Mouse (Mus musculus) lung, postnatal 0 days (tissue): ENCODE measurements around the gene Agl. TPM values are rescaled to one million over a fixed set of nuclear protein-coding genes. Genes with fewer than 3 reads are reported as not detected.

Source experiments
- ATAC-seq: fragments of 200-750 bp; cut with Nextera tagmentation; 2 replicates; pipeline ENCODE4 v1.8.0; 2017; ENCODE audit warnings: moderate library complexity
- DNase-seq: peaks from one replicate; pipeline ENCODE4 v3.0.0-alpha.2; 2016; ENCODE audit warnings: low spot score
- H3K27ac ChIP-seq: fragments of 300-500 bp; sonication (generic); 2 replicates; pipeline ENCODE4 v1.5.1; 2014; ENCODE audit warnings: antibody characterized with exemption, mild to moderate bottlenecking, low read length, mixed read lengths
- H3K27me3 ChIP-seq: fragments of 300-500 bp; sonication (generic); replicated peaks from 2 replicates; pipeline ENCODE4 v1.6.1; 2014; ENCODE audit warnings: low read length, mixed read lengths; ENCODE audit not compliant: insufficient read depth
- H3K36me3 ChIP-seq: fragments of 300-500 bp; sonication (generic); 2 replicates; pipeline ENCODE4 v1.6.1; 2014; ENCODE audit warnings: low read length, mixed read lengths; ENCODE audit not compliant: insufficient read depth
- H3K4me1 ChIP-seq: fragments of 300-500 bp; sonication (generic); 2 replicates; pipeline ENCODE4 v1.6.1; 2014; ENCODE audit warnings: antibody characterized with exemption, low read depth, low read length, mixed read lengths; ENCODE audit not compliant: insufficient read depth
- H3K4me2 ChIP-seq: fragments of 300-500 bp; sonication (generic); replicated peaks from 2 replicates; pipeline ENCODE4 v1.6.1; 2014; ENCODE audit warnings: low read depth, mild to moderate bottlenecking, low read length, moderate library complexity, mixed read lengths
- H3K4me3 ChIP-seq: fragments of 300-500 bp; sonication (generic); 2 replicates; pipeline ENCODE4 v1.5.1; 2014; ENCODE audit warnings: low read depth, low read length
- H3K9ac ChIP-seq: fragments of 300-500 bp; sonication (generic); replicated peaks from 2 replicates; pipeline ENCODE4 v1.6.1; 2014; ENCODE audit warnings: low read depth, mild to moderate bottlenecking
- H3K9me3 ChIP-seq: fragments of 300-500 bp; sonication (generic); 2 replicates; pipeline ENCODE4 v1.6.1; 2016; ENCODE audit warnings: low read length, mixed read lengths
- CTCF ChIP-seq: IDR thresholded peaks from 2 replicates; pipeline ENCODE4 v1.5.1; 2016; ENCODE audit warnings: antibody characterized with exemption, mild to moderate bottlenecking
- EP300 ChIP-seq: IDR thresholded peaks from 2 replicates; pipeline ENCODE4 v1.6.1; 2016; ENCODE audit warnings: antibody characterized with exemption, mild to moderate bottlenecking, control low read depth
- WGBS: fragments of 180-500 bp; shearing (Covaris S2); extraction: QIAGEN DNeasy Blood & Tissue Kit; methylation state at CpG from one replicate; pipeline ENCODE4 v1.1.7; 2014; 5-methylcytosine and 5-hydroxymethylcytosine counted together
- polyA plus RNA-seq: library from polyadenylated mRNA; unstranded; fragments of >200 nt; fragmentation: Nextera tagmentation; extraction: Ambion mirVana; gene quantifications from 2 replicates; pipeline ENCODE4 v1.2.1, GENCODE M21; 2015

Agl gene
- polyA plus RNA-seq, 1 experiment from 2014 or later = 6.5 TPM

DNA sequence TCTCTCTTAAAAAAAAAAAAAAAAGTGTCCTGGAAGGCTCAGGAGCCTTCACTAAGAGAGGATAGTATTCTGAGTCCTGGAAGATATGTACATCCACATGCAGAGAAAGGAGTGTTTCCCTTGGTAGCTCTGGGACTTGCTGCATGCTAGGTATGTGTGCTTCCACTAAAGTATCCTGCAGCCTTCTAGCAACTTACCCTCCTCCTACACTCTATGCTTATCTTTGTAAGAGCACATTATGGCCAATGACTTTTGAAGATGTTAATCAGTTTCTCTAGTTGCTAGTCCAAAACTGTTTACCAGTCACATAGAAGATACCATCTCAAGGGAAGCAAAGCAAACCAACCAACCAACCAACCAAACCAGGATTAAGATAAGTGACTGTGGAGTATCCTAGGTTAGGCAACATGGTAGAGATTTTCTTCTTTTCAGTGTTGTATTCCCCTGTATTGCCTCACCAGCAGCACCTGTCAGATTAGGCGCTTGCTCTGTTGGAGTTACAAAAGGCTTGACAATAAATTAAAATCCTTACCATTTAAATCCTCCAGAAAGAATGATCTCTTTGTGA lies 102.2 kb downstream of the Agl start:
- WGBS = 89% methylated on average over 1 of the region's 1 CpGs
- no peak for DNase-seq
- no peak overlapping the region for H3K27ac ChIP-seq
- TF ChIP-seq CTCF = no peak
- TF ChIP-seq EP300 = no peak
- H3K9ac ChIP-seq = no peak overlapping the region
- H3K27me3 ChIP-seq = no peaks in the 10 kb centered on the region
- H3K4me3 ChIP-seq = no peak overlapping the region
- ATAC-seq = no peak
- no peaks in the 10 kb centered on the region; the same call in none of the 2 replicates for H3K36me3 ChIP-seq
- no peaks in the 10 kb centered on the region for H3K9me3 ChIP-seq
- H3K4me2 ChIP-seq = no peak overlapping the region
- H3K4me1 ChIP-seq = no peaks in the 10 kb centered on the region; the same call in 1 of the 2 replicates

DNA sequence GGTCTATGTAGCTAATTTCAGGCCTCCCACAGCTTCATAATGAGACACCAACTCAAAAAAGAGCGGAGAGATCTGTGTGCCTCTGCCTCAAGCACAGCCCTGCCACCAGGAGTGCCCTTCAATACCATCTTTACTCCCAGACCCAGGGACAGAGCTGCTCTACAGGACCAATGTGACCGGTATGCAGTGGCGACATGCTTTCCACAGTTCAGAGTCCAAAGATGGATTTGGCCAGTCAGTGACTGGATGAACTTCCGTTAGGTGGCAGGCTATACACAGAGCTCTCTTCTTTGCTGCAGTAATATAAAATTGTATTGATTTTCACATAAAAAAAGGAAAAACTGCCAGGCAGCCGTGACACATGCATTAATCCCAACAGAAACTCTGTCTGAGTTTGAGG lies 104.1 kb downstream of the Agl start:
- Histone ChIP-seq H3K4me2 (no peak overlapping the region), H3K36me3 (no peaks in the 10 kb centered on the region; the same call in none of the 2 replicates), H3K9me3 (no peaks in the 10 kb centered on the region), H3K27ac (no peak overlapping the region), H3K4me3 (no peak overlapping the region), H3K27me3 (no peaks in the 10 kb centered on the region), H3K4me1 (no peaks in the 10 kb centered on the region), H3K9ac (no peak overlapping the region)
- TF ChIP-seq EP300 (no peak), CTCF (no peak)
- DNase-seq = no peak
- no peak for ATAC-seq
- 92% methylated on average over 5 of the region's 5 CpGs for WGBS

DNA sequence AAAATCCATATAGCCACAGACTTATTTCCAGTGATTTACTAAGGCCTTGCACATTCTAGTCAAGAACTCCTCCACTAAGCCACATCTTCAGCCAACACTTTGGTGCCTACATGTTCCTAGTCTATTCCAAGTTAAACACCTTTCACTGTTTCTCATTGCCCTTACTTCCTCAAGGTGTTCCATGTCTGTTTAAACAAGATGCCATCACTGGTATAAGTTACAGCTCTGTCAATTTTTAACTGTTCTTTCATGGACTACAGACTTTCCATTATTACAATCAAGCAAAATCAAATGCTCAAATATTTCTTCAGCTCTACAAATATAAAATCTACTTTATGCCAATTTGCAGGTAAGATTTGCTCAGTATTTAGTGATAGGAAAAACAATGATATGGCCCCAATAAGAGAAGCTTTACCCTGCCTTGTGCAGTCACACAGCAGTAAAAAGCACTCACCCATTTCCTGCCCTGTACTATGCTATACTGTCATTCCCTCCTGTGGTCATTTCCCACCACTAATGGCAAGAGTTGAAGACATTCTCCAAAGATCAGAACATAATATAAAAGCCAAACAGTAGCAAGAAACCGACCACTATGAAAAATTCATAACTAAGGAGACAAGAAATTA lies 105.2 kb downstream of the Agl start:
- H3K27me3 ChIP-seq = no peaks in the 10 kb centered on the region
- no peak overlapping the region for H3K4me2 ChIP-seq
- no peaks in the 10 kb centered on the region for H3K4me1 ChIP-seq
- 81% methylated on average over 1 of the region's 1 CpGs for WGBS
- DNase-seq = no peak
- ATAC-seq = no peak
- H3K9me3 ChIP-seq = no peaks in the 10 kb centered on the region
- no peak overlapping the region for H3K4me3 ChIP-seq
- no peaks in the 10 kb centered on the region; the same call in none of the 2 replicates for H3K36me3 ChIP-seq
- no peak overlapping the region for H3K27ac ChIP-seq
- no peak for TF ChIP-seq EP300
- no peak overlapping the region for H3K9ac ChIP-seq

DNA sequence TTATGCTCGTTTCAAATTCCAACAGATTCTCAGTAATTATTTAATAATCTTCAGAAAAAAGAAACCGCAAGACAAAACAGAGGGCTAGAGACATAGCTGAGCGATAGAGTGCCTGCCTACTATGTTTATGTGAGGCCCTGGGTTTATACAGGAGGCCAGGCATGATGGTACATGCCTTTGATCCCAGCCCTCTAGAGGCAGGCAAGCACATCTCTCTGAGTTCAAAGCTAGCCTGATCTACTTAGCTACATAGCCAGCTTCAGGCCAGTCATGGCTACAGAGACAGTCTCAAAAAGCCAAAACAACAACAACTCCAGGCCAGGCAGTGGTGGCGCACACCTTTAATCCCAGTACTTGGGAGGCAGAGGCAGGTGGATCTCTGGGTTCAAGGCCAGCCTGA lies 106.4 kb downstream of the Agl start:
- Histone ChIP-seq H3K27ac (no peak overlapping the region), H3K4me2 (no peak overlapping the region), H3K27me3 (no peaks in the 10 kb centered on the region), H3K36me3 (no peaks in the 10 kb centered on the region; the same call in none of the 2 replicates), H3K9me3 (no peaks in the 10 kb centered on the region), H3K4me1 (no peaks in the 10 kb centered on the region), H3K9ac (no peak overlapping the region), H3K4me3 (no peak overlapping the region)
- no peak for DNase-seq
- 87% methylated on average over 4 of the region's 4 CpGs for WGBS
- no peak for TF ChIP-seq EP300
- TF ChIP-seq CTCF = no peak
- ATAC-seq = no peak

DNA sequence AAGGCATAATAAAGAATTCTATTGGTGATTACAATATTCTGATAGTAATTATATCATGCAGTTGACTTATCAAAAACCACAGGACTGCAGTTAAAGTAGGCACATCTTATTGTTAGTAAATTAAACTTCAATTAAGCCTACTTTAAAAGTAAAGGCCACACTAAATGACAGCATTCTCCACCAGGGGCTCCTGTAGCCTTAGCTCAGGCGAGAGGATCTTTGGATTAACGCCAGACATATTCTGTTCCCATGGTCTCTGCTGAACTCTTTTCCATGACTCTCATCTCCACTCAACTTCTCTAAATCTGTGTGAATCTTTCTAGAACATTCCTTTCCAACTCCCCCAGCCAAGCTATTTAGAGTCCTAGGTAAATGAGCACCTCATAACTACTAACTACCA lies 109.2 kb downstream of the Agl start:
- 54% methylated on average over 2 of the region's 2 CpGs for WGBS
- no peaks in the 10 kb centered on the region for H3K4me1 ChIP-seq
- ATAC-seq (no peak), DNase-seq (peak; percentile 21)
- no peak for TF ChIP-seq EP300
- peak; percentile 43 for TF ChIP-seq CTCF
- no peak overlapping the region for H3K9ac ChIP-seq
- no peaks in the 10 kb centered on the region for H3K9me3 ChIP-seq
- H3K4me2 ChIP-seq = no peak overlapping the region
- no peaks in the 10 kb centered on the region; the same call in 1 of the 2 replicates for H3K36me3 ChIP-seq
- H3K27ac ChIP-seq = no peak overlapping the region
- no peak overlapping the region for H3K4me3 ChIP-seq
- H3K27me3 ChIP-seq = no peaks in the 10 kb centered on the region

DNA sequence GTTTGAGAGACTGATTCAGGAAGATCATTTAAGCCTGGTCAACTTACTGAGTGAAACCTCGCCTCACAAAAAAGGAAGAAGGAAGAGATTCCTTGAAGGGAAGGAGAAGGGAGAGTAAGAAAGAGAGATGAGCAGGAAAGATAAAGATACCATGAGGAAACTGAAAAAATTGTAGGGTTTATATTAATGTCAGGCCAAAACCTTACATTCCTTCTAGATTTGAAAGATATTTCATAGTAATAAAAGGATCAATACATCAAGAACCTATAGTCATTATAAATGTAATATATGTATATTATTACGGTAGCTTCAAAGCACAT lies 112.3 kb downstream of the Agl start:
- no peak for ATAC-seq
- Histone ChIP-seq H3K9me3 (no peaks in the 10 kb centered on the region), H3K4me3 (no peak overlapping the region), H3K36me3 (no peaks in the 10 kb centered on the region; the same call in 1 of the 2 replicates), H3K4me2 (no peak overlapping the region), H3K4me1 (no peaks in the 10 kb centered on the region), H3K9ac (no peak overlapping the region), H3K27ac (no peak overlapping the region), H3K27me3 (no peaks in the 10 kb centered on the region)
- WGBS = 90% methylated on average over 2 of the region's 2 CpGs
- no peak for DNase-seq
- TF ChIP-seq EP300 = no peak
- TF ChIP-seq CTCF = no peak
